Mouse (Mus musculus) midbrain, embryonic 10.5 days (tissue): ENCODE data around the gene Tenm2. TPM values are rescaled to one million over a fixed set of nuclear protein-coding genes. Genes with fewer than 3 reads are reported as not detected.

Source experiments
- DNase-seq: peaks from one replicate; pipeline ENCODE4 v3.0.0-alpha.2; 2017; ENCODE audit warnings: low spot score
- H3K27ac ChIP-seq: fragments of 300-500 bp; sonication (generic); replicated peaks from 2 replicates; pipeline ENCODE4 v1.5.1; 2016; ENCODE audit warnings: mild to moderate bottlenecking
- H3K27me3 ChIP-seq: fragments of 300-500 bp; sonication (generic); 2 replicates; pipeline ENCODE4 v1.6.1; 2016; ENCODE audit warnings: low read depth, mild to moderate bottlenecking; ENCODE audit not compliant: poor library complexity, severe bottlenecking
- H3K36me3 ChIP-seq: fragments of 300-500 bp; sonication (generic); 2 replicates; pipeline ENCODE4 v1.6.1; 2016; ENCODE audit warnings: mild to moderate bottlenecking, moderate library complexity
- H3K4me1 ChIP-seq: fragments of 300-500 bp; sonication (generic); 2 replicates; pipeline ENCODE4 v1.6.1; 2016
- H3K4me3 ChIP-seq: fragments of 300-500 bp; sonication (generic); 2 replicates; pipeline ENCODE4 v1.5.1; 2016; ENCODE audit warnings: mild to moderate bottlenecking, moderate library complexity
- H3K9me3 ChIP-seq: fragments of 300-500 bp; sonication (generic); replicated peaks from 2 replicates; pipeline ENCODE4 v1.6.1; 2016; ENCODE audit warnings: mild to moderate bottlenecking
- WGBS: fragments of 180-500 bp; shearing (Covaris S2); methylation state at CpG from one replicate; pipeline ENCODE4 v1.1.7; 2016; 5-methylcytosine and 5-hydroxymethylcytosine counted together
- polyA plus RNA-seq: library from polyadenylated mRNA; unstranded; fragments of >200 nt; fragmentation: Nextera tagmentation; extraction: Ambion mirVana; gene quantifications from 2 replicates; pipeline ENCODE4 v1.2.1, GENCODE M21; 2016

Gene Tenm2
- polyA plus RNA-seq: 4.2 and 7.4 TPM in 2 replicates

GRCm38 (mm10) chr11:37235914-37236600 lies at the start of gene Tenm2:
Tenm2 (minus strand) TSS chr11:37235964.
- peak; percentile 80 for DNase-seq
- Histone ChIP-seq H3K27me3 (peaks cover 30% of the 10 kb centered on the region), H3K36me3 (no peaks in the 10 kb centered on the region), H3K27ac (peak within 1 kb of the TSS; percentile 92), H3K4me1 (peaks cover 18% of the 10 kb centered on the region), H3K9me3 (no peaks in the 10 kb centered on the region), H3K4me3 (peak within 1 kb of the TSS; percentile 77)
- WGBS: under 1% methylated on average over 59 of the region's 59 CpGs

GRCm38 (mm10) chr11:37285186-37285585 lies 49.4 kb upstream of the Tenm2 start:
- Histone ChIP-seq H3K36me3 (no peaks in the 10 kb centered on the region), H3K4me3 (no peak overlapping the region), H3K27ac (no peak overlapping the region), H3K9me3 (peaks cover 4% of the 10 kb centered on the region; the same call in 1 of the 2 replicates), H3K27me3 (no peaks in the 10 kb centered on the region), H3K4me1 (no peaks in the 10 kb centered on the region)
- no peak for DNase-seq
- 94% methylated on average over 2 of the region's 2 CpGs for WGBS

GRCm38 (mm10) chr11:37248796-37249195 lies 13.0 kb upstream of the Tenm2 start:
- Histone ChIP-seq H3K4me3 (no peak overlapping the region), H3K9me3 (no peaks in the 10 kb centered on the region), H3K27me3 (no peaks in the 10 kb centered on the region), H3K27ac (no peak overlapping the region), H3K36me3 (no peaks in the 10 kb centered on the region), H3K4me1 (no peaks in the 10 kb centered on the region)
- 79% methylated on average over 2 of the region's 2 CpGs for WGBS
- no peak for DNase-seq

- Histone ChIP-seq H3K9me3 (no peaks in the 10 kb centered on the region), H3K4me1 (peaks cover 18% of the 10 kb centered on the region), H3K36me3 (no peaks in the 10 kb centered on the region), H3K27me3 (peaks cover 30% of the 10 kb centered on the region), H3K4me3 (peak overlapping the region; percentile 77), H3K27ac (peak overlapping the region; percentile 92)
- no peak for DNase-seq
- WGBS: 42% methylated on average over 7 of the region's 7 CpGs
Measured at GRCm38 (mm10) chr11:37237096-37237725, 1.4 kb upstream of the Tenm2 start.

GRCm38 (mm10) chr11:37236601-37237083 lies 878 bp upstream of the Tenm2 start:
- no peaks in the 10 kb centered on the region for H3K36me3 ChIP-seq
- DNase-seq: peak; percentile 74
- H3K4me1 ChIP-seq: peaks cover 18% of the 10 kb centered on the region
- H3K27me3 ChIP-seq: peaks cover 30% of the 10 kb centered on the region
- WGBS: under 1% methylated on average over 31 of the region's 31 CpGs
- H3K9me3 ChIP-seq: no peaks in the 10 kb centered on the region
- H3K4me3 ChIP-seq: peak overlapping the region; percentile 77
- H3K27ac ChIP-seq: peak overlapping the region; percentile 92

- Histone ChIP-seq H3K27ac (peak overlapping the region; percentile 92), H3K4me3 (peak overlapping the region; percentile 77), H3K4me1 (peaks cover 18% of the 10 kb centered on the region), H3K9me3 (no peaks in the 10 kb centered on the region), H3K27me3 (peaks cover 30% of the 10 kb centered on the region), H3K36me3 (no peaks in the 10 kb centered on the region)
- WGBS: 11% methylated on average over 18 of the region's 18 CpGs
- peak; percentile 16 for DNase-seq
Measured at GRCm38 (mm10) chr11:37235021-37235795, 556 bp downstream of the Tenm2 start.

GRCm38 (mm10) chr11:37227404-37227803 lies 8.4 kb downstream of the Tenm2 start:
- Histone ChIP-seq H3K27me3 (no peaks in the 10 kb centered on the region), H3K4me1 (no peaks in the 10 kb centered on the region), H3K27ac (no peak overlapping the region), H3K9me3 (no peaks in the 10 kb centered on the region), H3K36me3 (no peaks in the 10 kb centered on the region), H3K4me3 (no peak overlapping the region)
- WGBS: 60% methylated on average over 1 of the region's 1 CpGs
- DNase-seq: no peak

- DNase-seq: no peak
- no peaks in the 10 kb centered on the region for H3K9me3 ChIP-seq
- WGBS: 90% methylated on average over 10 of the region's 10 CpGs
- H3K4me1 ChIP-seq: no peaks in the 10 kb centered on the region
- H3K27me3 ChIP-seq: no peaks in the 10 kb centered on the region
- H3K36me3 ChIP-seq: no peaks in the 10 kb centered on the region
- H3K4me3 ChIP-seq: no peak overlapping the region
- H3K27ac ChIP-seq: no peak overlapping the region
Measured at GRCm38 (mm10) chr11:37226943-37227342, 8.8 kb downstream of the Tenm2 start.

- Histone ChIP-seq H3K36me3 (no peaks in the 10 kb centered on the region), H3K27me3 (no peaks in the 10 kb centered on the region), H3K4me3 (no peak overlapping the region), H3K4me1 (no peaks in the 10 kb centered on the region), H3K9me3 (no peaks in the 10 kb centered on the region), H3K27ac (no peak overlapping the region)
- WGBS: 71% methylated on average over 2 of the region's 2 CpGs
- DNase-seq: no peak
Measured at GRCm38 (mm10) chr11:37222737-37223136, 13.0 kb downstream of the Tenm2 start.

- Histone ChIP-seq H3K4me3 (no peak overlapping the region), H3K4me1 (no peaks in the 10 kb centered on the region), H3K9me3 (no peaks in the 10 kb centered on the region), H3K27me3 (no peaks in the 10 kb centered on the region), H3K27ac (no peak overlapping the region), H3K36me3 (no peaks in the 10 kb centered on the region)
- DNase-seq: no peak
- WGBS: 94% methylated on average over 2 of the region's 2 CpGs
Measured at GRCm38 (mm10) chr11:37222056-37222455, 13.7 kb downstream of the Tenm2 start.

- no peaks in the 10 kb centered on the region for H3K36me3 ChIP-seq
- H3K9me3 ChIP-seq: no peaks in the 10 kb centered on the region
- no peak overlapping the region for H3K4me3 ChIP-seq
- DNase-seq: no peak
- H3K27ac ChIP-seq: no peak overlapping the region
- WGBS: 94% methylated on average over 6 of the region's 6 CpGs
- H3K4me1 ChIP-seq: no peaks in the 10 kb centered on the region
- no peaks in the 10 kb centered on the region for H3K27me3 ChIP-seq
Measured at GRCm38 (mm10) chr11:37220921-37221320, 14.8 kb downstream of the Tenm2 start.

- no peaks in the 10 kb centered on the region for H3K36me3 ChIP-seq
- H3K9me3 ChIP-seq: no peaks in the 10 kb centered on the region
- H3K4me1 ChIP-seq: 0 out of 2 replicates have a peak, but pooled peaks cover 3% of the 10 kb centered on the region
- DNase-seq: peak; percentile 45
- H3K27ac ChIP-seq: no peak overlapping the region
- WGBS: 21% methylated on average over 3 of the region's 3 CpGs
- H3K27me3 ChIP-seq: no peaks in the 10 kb centered on the region
- H3K4me3 ChIP-seq: no peak overlapping the region
Measured at GRCm38 (mm10) chr11:37186132-37186531, 49.6 kb downstream of the Tenm2 start.
